In the genomic region with DNA sequence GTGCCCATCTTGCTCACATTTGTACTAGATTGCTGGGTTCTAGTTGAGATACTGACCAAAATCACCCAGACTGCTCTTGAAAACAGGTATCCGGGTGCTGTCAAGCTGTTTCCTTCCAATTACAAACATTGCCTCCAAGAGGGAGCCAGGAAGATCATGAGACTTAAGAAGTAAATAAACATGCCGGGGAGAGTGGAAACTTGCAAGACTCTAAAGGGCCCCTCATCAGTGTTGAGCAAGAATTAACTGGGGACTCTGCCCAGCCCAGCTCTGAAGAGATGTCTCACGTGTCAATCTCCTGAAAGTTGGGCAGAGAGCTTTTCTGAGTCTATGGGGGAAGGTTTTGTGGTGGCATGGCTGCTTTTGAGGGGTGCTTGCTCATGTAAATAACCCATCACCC, we compare ENCODE assay signal across 30 mouse cellular contexts. TPM values are rescaled to one million over a fixed set of nuclear protein-coding genes. Genes with fewer than 3 reads are reported as not detected.
DNase-seq lines count a peak whose midpoint lies in the region; ATAC-seq and TF ChIP-seq lines count a peak whose summit lies in the region.
"Had no signal": no experiment of that assay in that cellular context is flagged by ENCODE, and none has a peak within 500 bp of the region (broad histone marks: within the 10 kb centered on the region; RNA-seq: fewer than 3 reads in every experiment).

No protein-coding gene starts in this region.

- intact Hi-C loops in heart, postnatal 10 days (cut with DNase I): no loop called here

- no peaks in the 10 kb centered on the region for H3K36me3 ChIP-seq in lung, postnatal 0 days (ENCODE audit: insufficient read depth, low read length)
- H3K36me3 ChIP-seq: embryonic facial prominence, embryonic 10.5 days; embryonic facial prominence, embryonic 12.5 days; forebrain, embryonic 15.5 days; G1E had no signal

- H3K4me1 ChIP-seq in lung, postnatal 0 days (ENCODE audit: insufficient read depth, low read depth, low read length): no peaks in the 10 kb centered on the region
- H3K4me1 ChIP-seq: embryonic facial prominence, embryonic 10.5 days; embryonic facial prominence, embryonic 12.5 days; forebrain, embryonic 13.5 days; forebrain, embryonic 15.5 days had no signal

- WGBS in lung, postnatal 0 days: 33% methylated on average over 3 of the region's 3 CpGs

- H3K9ac ChIP-seq in lung, postnatal 0 days (replicated peaks; ENCODE audit: low read depth): no peak overlapping the region
- H3K9ac ChIP-seq: embryonic facial prominence, embryonic 12.5 days; forebrain, embryonic 13.5 days; forebrain, embryonic 15.5 days; forebrain, postnatal 0 days had no signal

- H3K27me3 ChIP-seq in lung, postnatal 0 days (replicated peaks; ENCODE audit: insufficient read depth, low read length): no peaks in the 10 kb centered on the region
- H3K27me3 ChIP-seq: embryonic facial prominence, embryonic 12.5 days; forebrain, embryonic 13.5 days; forebrain, embryonic 15.5 days; Patski had no signal

- TF ChIP-seq EP300 in lung, postnatal 0 days (IDR thresholded peaks at IDR 0.05): no peak

- peak; percentile 79 for DNase-seq in heart, adult 11 months
- DNase-seq in heart, postnatal 10 days: no peak
- DNase-seq in lung, postnatal 0 days (ENCODE audit: low spot score): peak; percentile 46
- DNase-seq in lung, postnatal 14 days: no peak
- peak; percentile 70 for DNase-seq in adipocyte (ENCODE audit: low spot score)
- DNase-seq: adrenal gland, adult 2 months; adrenal gland, postnatal 10 days; adrenal gland, postnatal 25 days; B cell, adult 2 months; cerebellum, adult 11 months; cerebellum, adult 18-20 months; cerebellum, adult 8-10 months; cerebellum, adult 9-11 months; cerebellum, postnatal 14 days; cerebellum, postnatal 36 days; forebrain, postnatal 0 days had no signal

- no peaks in the 10 kb centered on the region for H3K9me3 ChIP-seq in lung, postnatal 0 days (ENCODE audit: low read length)
- H3K9me3 ChIP-seq: embryonic facial prominence, embryonic 10.5 days; forebrain, embryonic 13.5 days; forebrain, embryonic 15.5 days had no signal

- no peak overlapping the region for H3K27ac ChIP-seq in lung, postnatal 0 days (ENCODE audit: low read length)
- H3K27ac ChIP-seq: embryonic facial prominence, embryonic 10.5 days; embryonic facial prominence, embryonic 12.5 days; forebrain, embryonic 13.5 days; forebrain, embryonic 15.5 days had no signal

- no peak for ATAC-seq in lung, postnatal 0 days
- ATAC-seq: activated CD4-positive, CD25-positive, alpha-beta regulatory T cell, adult 4 months; CD4-positive, CD25-positive, alpha-beta regulatory T cell, adult 4 months; forebrain, embryonic 13.5 days; forebrain, embryonic 15.5 days; forebrain, postnatal 0 days; Patski had no signal

- no peak overlapping the region for H3K4me2 ChIP-seq in lung, postnatal 0 days (replicated peaks; ENCODE audit: low read depth, low read length)
- H3K4me2 ChIP-seq: embryonic facial prominence, embryonic 12.5 days; forebrain, embryonic 13.5 days; forebrain, embryonic 15.5 days had no signal

- no peak overlapping the region for H3K4me3 ChIP-seq in lung, postnatal 0 days (ENCODE audit: low read depth, low read length)
- H3K4me3 ChIP-seq: embryonic facial prominence, embryonic 10.5 days; embryonic facial prominence, embryonic 12.5 days; forebrain, embryonic 13.5 days; forebrain, embryonic 15.5 days had no signal

- no peak for TF ChIP-seq CTCF in lung, postnatal 0 days (IDR thresholded peaks at IDR 0.05)

RNA-seq across cellular contexts. Expression of a gene that starts 19.4 kb away (rescaled TPM):
- 1 to 10 TPM in 1 of 2 experiments, under 1 TPM in 1; 0.57 to 1.1 TPM for total RNA-seq in heart, postnatal 10 days (2021)
- 26.6 and 31.3 TPM in 2 replicates for polyA plus RNA-seq in lung, postnatal 0 days (2015; fragmentation: Nextera tagmentation; extraction: Ambion mirVana)
- total RNA-seq: CH12.LX; common myeloid progenitor, adult 5-6 weeks; forebrain, postnatal 0 days; G1E had no signal
- polyA plus RNA-seq: activated CD4-positive, CD25-positive, alpha-beta regulatory T cell, adult 4 months; CD4-positive, CD25-positive, alpha-beta regulatory T cell, adult 4 months; embryonic facial prominence, embryonic 10.5 days; forebrain, embryonic 11.5 days; forebrain, embryonic 13.5 days; forebrain, embryonic 15.5 days; G1E; Patski had no signal

RNA-seq across cellular contexts. Expression of a gene that starts 24.6 kb away (rescaled TPM):
- total RNA-seq in heart, postnatal 10 days (2021): 1 to 10 TPM in 1 of 2 experiments, not detected in 1; 1.1 TPM
- 12.9 and 23.0 TPM in 2 replicates for polyA plus RNA-seq in lung, postnatal 0 days (2015; fragmentation: Nextera tagmentation; extraction: Ambion mirVana)
- total RNA-seq: adrenal gland, adult 2 months; adrenal gland, postnatal 25 days; CH12.LX; common myeloid progenitor, adult 5-6 weeks; G1E had no signal
- polyA plus RNA-seq: activated CD4-positive, CD25-positive, alpha-beta regulatory T cell, adult 4 months; CD4-positive, CD25-positive, alpha-beta regulatory T cell, adult 4 months; G1E; Patski had no signal

RNA-seq across cellular contexts. Expression of a gene that starts 31.5 kb away (rescaled TPM):
- 1 to 10 TPM in 1 of 2 experiments, under 1 TPM in 1; 0.34 to 1.0 TPM for total RNA-seq in heart, postnatal 10 days (2021)
- 3.4 and 8.1 TPM in 2 replicates for polyA plus RNA-seq in lung, postnatal 0 days (2015; fragmentation: Nextera tagmentation; extraction: Ambion mirVana)
- total RNA-seq: adrenal gland, postnatal 4 days; CH12.LX; common myeloid progenitor, adult 5-6 weeks; forebrain, postnatal 0 days; G1E had no signal
- polyA plus RNA-seq: activated CD4-positive, CD25-positive, alpha-beta regulatory T cell, adult 4 months; CD4-positive, CD25-positive, alpha-beta regulatory T cell, adult 4 months; embryonic facial prominence, embryonic 10.5 days; forebrain, embryonic 13.5 days; G1E had no signal

RNA-seq across cellular contexts. Expression of a gene that starts 38.0 kb away (rescaled TPM):
- not detected for total RNA-seq in heart, postnatal 10 days (2021)
- 0.25 TPM in 1 of 2 replicates, not detected in the other for polyA plus RNA-seq in lung, postnatal 0 days (2015; fragmentation: Nextera tagmentation; extraction: Ambion mirVana)
- total RNA-seq: adrenal gland, postnatal 10 days; adrenal gland, postnatal 25 days; adrenal gland, postnatal 4 days; CH12.LX; common myeloid progenitor, adult 5-6 weeks; forebrain, postnatal 0 days; G1E had no signal
- polyA plus RNA-seq: brain, embryonic 14.5 days; CD4-positive, CD25-positive, alpha-beta regulatory T cell, adult 4 months; embryonic facial prominence, embryonic 10.5 days; embryonic facial prominence, embryonic 12.5 days; embryonic facial prominence, embryonic 14.5 days; forebrain, embryonic 11.5 days; forebrain, embryonic 13.5 days; forebrain, embryonic 15.5 days; forebrain, postnatal 0 days; G1E had no signal

RNA-seq across cellular contexts. Expression of a gene that starts 38.7 kb away (rescaled TPM):
- not detected for total RNA-seq in heart, postnatal 10 days (2021)
- polyA plus RNA-seq in lung, postnatal 0 days (2015; fragmentation: Nextera tagmentation; extraction: Ambion mirVana): not detected in 2 replicates
- total RNA-seq: adrenal gland, adult 2 months; adrenal gland, postnatal 10 days; adrenal gland, postnatal 25 days; adrenal gland, postnatal 4 days; CH12.LX; common myeloid progenitor, adult 5-6 weeks; forebrain, postnatal 0 days; G1E had no signal
- polyA plus RNA-seq: activated CD4-positive, CD25-positive, alpha-beta regulatory T cell, adult 4 months; adrenal gland, adult 2 months; brain, embryonic 14.5 days; CD4-positive, CD25-positive, alpha-beta regulatory T cell, adult 4 months; embryonic facial prominence, embryonic 10.5 days; embryonic facial prominence, embryonic 12.5 days; embryonic facial prominence, embryonic 14.5 days; forebrain, embryonic 11.5 days; forebrain, embryonic 13.5 days; forebrain, embryonic 15.5 days; forebrain, postnatal 0 days; G1E; Patski had no signal

Comparison
In these comparisons a context has a peak if more than half of its experiments do, and no peak if none do; other contexts are left out.
1. DNase-seq: peak in heart, adult 11 months (single experiment), lung, postnatal 0 days (single experiment) and adipocyte (single experiment); none in heart, postnatal 10 days (0 of 2) and lung, postnatal 14 days (single experiment).